Mouse (Mus musculus) c-Kit-positive CD71-positive TER-119-negative erythroid progenitor cells, embryonic 14.5 days (primary cell): Measurements from ENCODE around the gene Myo10.
A peak's percentile ranks its signal among the peaks of the same experiment; 100 is the strongest.
"Not testable (repeated sequence)": the region's sequence is repeated elsewhere in the genome, so short reads cannot be mapped to it uniquely, and the experiment has no call there.

Experiments used
- DNase-seq: peaks from one replicate; pipeline ENCODE4 v3.0.0-alpha.2; 2013; ENCODE audit warnings: low read depth

The Myo10 gene

DNA sequence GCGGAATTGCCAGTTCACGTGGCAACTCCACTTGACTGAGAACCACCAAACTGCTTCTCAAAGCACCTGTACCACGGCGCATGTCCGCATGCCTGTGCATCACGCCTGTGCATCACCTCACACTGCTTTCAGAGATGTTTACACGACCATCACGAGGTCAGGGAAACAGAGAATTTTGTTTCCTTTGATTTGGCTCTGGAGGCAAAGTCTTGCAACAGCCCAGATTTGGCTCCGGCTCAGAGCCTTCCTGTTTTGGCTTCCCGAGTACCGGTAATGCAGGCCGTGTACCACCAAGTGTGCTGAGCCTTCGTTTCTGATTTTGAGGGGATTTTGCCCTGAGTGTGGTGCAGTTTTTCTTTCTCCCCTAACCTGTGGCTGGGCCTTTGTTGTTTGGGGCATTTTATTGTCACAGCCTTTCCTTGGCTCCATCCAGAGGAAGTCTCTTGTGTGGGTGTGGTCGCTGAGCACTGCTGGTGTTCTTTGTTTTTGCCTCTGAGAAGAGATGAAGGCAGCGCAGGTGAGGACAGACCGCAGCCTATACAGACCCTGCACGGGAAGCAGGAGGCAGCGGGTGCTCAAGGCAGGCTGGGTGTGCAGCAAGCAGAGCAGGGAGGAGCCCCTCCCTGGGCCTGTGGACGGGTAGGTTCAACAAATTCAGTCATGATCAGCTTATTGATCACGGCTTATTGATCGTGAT lies 70.1 kb downstream of the Myo10 start:
- DNase-seq, result no peak

DNA sequence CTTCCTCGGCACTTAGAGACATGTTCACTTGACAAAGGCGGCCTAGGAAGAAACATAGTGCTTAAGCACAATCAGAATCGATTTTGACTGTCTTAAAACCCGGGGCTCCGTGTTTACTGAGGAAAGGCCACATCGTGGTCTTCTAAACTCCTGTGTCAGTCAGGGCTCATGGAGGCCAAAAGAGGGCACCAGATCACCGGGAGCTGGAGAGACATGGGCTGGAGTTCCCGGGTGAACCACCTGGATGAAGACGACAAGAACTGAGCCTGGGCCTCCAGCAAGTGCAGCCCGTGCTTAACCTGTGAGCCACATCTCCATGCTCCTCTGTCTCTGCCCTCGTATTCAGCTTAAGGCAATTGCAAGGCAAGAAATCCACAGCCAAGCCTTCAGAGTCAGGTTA lies 71.4 kb downstream of the Myo10 start:
- DNase-seq, result no peak

DNA sequence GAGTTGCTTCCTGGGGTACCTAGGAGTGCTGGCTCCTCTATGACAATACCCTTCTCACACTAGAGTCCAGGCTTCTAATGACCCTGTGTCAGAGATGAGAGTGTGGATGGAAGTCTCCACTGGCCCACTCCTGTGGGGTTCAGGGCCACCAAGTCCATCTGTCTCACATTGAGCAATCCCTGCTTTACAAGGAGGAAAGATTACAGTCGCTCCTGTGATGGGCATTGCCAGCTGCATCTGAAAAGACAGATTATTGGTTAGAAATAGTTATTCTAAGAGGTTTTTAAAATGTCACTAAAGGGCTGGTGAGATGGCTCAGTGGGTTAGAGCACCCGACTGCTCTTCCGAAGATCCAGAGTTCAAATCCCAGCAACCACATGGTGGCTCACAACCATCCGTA lies 72.4 kb downstream of the Myo10 start:
- DNase-seq, result no peak

DNA sequence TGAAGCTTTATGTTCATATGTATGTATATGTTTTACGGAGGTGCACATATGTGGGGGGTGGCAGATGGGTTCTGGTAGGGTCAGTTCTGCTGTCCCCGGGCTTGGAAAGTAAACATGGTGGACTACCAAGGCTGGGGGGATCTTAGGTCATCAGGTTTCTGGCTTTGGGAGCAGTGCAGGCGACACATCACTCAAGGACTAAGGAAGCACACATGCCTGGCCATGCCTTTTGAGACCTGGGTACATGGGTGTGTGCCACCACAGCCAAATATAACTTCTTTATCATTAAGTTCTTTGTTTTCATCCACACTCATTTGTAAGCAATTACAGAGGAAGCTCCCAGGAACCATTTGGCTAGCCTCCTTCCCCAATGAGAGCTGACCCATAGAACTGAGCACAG lies 72.9 kb downstream of the Myo10 start:
- no peak for DNase-seq

DNA sequence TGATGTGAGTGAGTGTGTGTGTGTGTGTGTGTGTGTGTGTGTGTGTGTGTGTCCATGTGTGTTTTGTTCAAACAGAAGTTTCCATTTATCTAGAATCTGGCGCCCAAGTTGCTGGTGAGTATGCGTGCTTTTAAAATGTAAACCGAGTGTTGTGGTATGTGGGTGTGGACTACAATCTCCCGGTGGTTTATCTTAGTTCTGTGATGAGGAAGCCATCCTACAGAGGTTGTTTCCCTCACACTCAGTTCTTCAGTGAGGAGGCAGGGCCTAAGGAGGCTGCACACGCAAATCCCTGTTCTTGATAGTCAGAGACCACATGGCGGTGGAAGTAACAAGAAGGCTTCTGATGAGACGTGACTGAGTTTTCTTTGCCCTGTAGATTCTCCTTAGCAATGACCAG lies 73.6 kb downstream of the Myo10 start:
- no peak for DNase-seq

DNA sequence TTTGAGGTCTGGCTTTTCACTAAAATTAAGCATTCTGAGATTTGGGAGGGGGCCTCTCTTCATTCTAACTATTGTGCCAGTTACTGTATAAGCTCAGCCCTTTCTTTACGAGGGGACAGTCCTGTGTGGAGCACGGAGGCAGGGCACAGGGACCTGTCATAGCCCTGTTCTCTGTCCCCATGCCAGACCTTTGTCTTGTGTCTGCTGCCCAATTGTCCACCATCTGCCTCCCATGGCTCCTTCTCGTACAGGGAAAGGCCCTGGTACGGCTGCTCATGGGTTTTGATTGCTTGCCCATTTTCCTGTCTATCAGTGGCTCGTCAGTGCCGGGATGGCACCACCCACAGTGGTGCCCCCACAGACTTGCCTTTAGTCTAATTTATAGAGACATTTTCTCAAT lies 74.3 kb downstream of the Myo10 start:
- no peak for DNase-seq

DNA sequence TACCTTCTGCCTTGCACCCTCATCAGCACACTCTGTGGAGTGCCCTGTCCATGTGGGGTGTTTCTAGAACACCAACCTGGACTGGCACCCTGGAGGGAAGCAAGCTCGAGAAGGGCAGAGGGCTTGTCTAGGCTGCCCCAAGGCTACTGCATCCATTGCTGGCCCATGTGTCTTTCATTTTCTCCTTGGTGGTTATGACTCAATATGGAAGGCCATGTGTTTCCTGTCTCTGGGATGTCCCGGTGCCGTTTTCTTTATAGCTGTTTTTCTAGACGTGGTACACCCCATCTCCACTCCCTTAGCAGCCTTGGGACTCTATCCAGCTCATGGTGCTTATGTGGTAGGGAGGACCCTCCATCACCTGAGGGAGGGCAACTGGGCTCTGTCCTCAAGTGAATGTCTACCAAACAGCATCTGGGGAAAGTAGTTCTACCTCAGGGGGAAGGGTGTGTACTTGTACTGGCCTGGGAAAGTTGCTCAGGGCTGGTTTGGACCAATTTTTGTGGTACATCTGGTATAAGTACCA lies 76.8 kb downstream of the Myo10 start:
- no peak for DNase-seq

DNA sequence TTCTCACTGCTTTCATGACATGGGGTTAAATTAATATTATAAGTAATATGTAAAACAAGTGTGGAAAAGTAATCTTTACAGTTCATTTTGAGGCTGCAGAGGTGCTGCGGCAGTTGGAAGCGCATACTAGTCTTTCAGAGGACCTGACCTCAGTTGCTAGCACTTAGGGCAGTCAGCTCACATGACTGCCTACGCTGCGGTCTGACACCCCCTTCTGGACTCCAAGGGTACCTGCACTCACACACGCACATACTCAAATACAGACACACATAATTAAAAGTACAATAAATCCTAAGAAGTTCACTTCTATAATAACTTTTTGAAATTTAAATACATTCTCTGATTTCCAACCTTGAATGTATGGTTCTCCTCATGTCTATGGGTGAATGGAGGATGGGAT lies 80.3 kb downstream of the Myo10 start:
- DNase-seq, result no peak

DNA sequence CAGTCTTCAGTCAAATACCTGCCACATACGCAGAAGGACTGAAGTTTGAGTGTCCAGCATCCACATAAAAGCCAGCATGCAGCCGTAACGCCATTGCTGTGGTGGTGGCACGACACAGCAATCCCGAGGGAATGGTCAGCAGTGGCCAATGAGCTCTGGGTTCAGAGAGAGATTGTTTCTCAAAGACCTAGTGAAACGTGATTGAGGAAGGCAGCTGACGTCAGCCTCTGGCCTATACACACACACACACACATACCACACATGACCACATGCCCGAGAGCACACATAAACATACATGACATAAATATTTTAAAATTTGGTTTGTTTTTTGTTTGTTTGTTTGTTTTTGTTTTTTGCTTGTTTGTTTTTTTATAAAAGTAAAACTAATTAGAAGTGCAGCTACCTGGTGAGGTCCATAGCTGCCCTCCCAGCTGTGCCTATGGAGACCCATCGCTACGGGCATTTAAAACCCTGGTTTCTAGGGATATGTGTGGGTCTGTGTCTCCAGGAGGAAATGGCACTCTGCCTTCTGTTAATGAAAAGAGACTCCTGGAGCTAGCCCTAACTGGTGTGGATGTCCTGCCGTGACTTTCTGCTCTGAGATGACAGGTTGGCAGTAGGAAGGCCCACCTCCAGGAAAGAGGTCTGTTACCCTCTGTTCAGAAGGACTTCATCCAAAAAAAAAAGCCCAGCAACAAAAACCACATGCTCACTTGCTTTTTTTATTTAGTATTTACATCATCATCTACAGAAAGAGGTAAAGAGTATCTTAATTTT lies 82.7 kb downstream of the Myo10 start:
- DNase-seq, result no peak

DNA sequence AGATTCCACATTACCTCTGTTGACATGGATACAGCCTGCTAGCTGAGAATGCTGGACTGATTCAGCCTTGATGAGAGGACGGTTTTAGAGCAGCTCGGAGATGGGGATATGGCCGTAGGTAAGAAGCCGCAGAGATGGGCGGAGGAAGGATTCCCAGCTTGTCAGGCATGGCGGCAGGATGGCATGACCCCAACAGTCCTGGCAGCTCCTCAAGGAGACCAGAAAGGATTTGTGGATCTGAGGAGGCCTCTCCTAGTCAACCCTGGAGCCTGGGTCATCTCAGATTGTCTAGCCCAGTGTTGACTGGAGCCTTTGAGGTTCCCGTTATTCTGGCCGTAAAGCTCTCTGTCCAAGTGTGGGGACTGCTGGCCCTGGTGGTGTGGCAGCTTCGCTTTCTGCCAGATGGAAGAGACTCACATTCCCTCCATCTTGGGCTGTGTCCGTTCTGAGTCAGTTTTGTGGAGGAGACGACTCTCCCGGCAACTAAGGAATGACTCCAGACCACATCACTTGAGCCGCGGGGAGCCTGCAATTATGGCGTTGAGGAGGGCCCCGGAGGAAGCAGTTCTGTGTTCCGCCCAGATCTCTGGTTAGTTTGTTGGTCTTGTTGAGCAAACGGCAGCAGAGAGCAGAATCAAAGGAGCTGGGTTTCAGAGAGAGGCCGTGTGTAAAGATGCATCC lies 84.7 kb downstream of the Myo10 start:
- no peak for DNase-seq

DNA sequence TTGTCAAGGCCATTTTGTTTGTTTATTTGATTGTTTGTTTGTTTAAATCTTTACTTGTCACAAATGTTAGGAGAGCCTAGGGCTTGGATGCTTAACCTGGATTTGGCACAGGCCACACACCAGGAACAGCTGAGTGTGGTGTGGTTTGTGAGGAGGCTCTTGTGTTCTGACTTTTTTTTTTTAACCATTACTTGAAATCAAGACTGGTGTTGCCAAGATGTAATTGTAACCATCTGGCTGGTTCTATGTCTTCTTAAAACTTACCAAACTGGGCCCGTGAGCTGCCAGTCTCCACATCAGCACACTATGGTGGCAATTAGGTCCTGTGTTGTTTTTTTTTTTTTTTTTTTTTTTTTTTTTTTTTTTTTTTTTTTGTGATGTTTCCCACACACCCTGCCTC lies 85.6 kb downstream of the Myo10 start:
- DNase-seq, result no peak

DNA sequence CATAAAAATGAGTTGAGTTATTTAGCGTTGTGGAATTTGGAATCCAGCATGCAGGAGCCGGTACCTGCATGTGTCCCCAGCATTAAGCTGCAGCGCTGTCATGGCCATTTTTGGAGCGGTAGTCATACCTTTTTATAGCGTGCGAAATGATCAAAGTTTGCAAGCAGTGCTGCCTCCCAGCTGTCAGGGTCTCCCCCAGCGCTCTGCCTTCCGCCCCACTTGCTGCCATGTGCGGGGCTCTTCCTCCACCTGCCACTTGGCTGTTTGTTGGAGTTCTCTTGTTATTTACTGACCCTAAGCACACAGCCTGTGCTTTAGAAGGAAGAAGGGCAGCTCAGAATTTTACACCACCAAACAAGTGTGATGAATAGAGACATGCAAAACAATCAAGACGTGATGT lies 88.6 kb downstream of the Myo10 start:
- DNase-seq, result no peak

DNA sequence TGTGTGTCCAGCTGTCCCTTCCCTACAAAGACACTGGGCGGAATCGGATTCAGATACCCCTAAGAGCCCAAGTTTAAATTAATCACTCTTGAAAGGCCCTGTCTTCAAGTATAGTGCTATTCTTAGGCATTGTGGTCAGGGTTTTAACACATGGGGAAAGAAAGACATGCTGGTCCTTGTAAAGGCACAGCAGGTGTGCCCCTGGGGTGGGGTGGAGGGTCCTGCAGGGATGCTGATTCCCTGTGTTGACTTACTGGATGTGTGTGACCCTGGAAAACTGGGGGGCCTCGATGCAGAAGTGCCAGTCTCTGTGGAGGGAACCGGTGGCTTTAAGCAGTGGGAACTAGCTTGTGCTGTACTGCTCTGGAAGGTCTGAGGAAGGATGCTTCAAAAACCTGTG lies 90.6 kb downstream of the Myo10 start:
- no peak for DNase-seq

DNA sequence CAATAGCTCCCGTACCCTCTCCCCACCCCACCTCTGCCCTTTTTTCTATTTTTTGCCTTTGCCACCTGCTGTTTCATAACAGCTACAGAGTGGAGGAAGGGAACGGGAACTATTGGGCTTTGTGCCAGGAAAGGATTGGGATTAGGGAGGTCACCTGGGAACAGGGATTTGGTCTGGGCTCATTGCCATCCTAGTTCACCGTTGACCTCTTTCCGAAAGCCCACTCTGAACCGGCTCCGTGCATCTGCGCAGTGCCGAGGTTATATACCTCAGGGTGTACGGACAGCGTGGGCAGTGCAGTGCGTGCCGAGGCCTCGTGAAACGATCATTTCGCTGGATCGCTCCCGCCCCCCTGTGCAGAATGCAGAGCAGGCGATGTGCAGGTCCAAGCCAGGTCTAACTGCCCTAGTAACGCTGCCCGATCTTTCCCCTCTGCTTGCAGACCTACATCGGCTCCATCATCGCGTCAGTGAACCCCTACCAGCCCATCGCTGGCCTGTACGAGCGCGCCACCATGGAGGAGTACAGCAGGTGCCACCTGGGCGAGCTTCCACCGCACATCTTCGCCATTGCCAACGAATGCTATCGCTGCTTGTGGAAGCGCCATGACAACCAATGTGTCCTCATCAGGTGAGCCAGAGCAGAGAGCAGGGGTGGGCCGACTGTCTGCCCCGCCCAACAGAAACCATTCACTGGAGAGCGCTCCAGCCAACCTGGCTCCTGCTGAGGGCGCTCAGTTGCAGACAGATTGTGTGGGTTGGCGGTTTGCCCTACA lies 91.4 kb downstream of the Myo10 start:
- DNase-seq, result no peak

DNA sequence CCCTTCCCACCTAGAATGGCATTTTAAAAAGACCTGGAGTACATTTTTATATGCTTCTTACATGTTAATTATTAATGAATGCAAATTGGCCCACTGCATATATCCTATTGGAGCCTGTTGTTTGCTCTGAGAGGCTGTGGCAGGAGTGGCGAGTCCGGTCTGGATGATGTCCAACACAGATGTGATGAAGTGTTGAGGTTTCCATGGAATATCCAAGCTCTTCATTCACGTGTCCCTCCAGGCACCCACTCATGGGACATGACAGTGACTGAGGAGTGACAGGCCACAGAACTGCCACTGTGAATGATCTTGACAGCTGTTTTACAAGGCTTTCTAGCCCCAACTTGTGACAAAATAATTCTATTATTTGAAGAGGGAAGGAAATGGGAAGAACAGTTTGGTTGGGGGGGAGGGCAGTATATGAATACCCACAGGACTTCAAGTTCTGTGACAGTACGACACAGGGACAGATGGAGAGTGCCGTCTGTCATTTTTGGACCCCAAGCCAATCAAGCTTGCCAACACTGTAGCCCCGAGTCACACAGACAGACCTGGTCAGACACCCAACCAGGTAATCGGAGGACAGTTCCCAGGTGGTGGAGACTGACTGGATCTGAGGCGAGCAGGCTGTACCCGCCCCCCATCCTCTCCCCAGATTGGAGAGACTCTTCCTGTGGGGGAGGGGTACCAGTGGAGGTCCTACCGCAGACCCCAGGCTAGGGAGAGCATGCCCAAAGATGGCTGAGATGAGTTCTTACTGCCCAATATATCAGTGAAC lies 93.1 kb downstream of the Myo10 start:
- no peak for DNase-seq

DNA sequence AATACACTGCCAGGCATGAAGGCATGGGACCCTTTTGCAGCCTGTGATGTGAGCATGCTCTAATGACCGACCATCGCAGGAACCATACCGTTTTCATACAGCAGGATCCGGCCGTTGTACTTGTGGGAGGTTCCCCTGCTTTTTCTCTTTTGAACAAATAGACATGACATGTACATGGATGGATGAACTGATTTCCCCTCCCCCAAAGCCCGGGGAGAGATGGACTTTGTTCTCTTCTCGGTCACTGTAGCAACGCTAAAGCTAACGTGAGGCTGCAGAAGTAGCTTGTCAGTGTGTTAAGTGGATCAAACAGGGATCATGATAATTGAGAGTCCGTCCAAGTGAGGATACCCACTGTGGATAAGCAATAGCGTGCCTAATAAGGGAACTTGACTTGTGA lies 93.7 kb downstream of the Myo10 start:
- no peak for DNase-seq

DNA sequence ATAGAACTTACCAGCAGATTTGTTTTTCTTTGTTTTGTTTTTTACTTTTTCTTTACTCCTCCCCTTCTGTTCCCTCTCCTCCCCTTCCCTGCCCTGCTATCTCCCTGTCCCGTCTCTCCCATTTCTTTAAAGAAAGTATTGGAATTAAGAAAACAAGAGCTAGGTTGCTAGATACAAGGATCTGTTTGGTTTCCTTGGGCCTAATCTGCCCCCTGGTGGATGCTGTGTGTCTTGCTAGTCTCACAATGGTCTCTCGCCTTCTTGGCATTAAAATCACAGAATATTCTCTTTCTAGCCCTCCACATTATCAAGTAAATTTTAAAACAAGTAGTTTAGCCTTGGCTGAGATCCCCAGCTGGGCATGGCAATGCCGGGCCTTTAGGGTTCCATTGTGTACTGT lies 94.7 kb downstream of the Myo10 start:
- DNase-seq, result peak; percentile 47

DNA sequence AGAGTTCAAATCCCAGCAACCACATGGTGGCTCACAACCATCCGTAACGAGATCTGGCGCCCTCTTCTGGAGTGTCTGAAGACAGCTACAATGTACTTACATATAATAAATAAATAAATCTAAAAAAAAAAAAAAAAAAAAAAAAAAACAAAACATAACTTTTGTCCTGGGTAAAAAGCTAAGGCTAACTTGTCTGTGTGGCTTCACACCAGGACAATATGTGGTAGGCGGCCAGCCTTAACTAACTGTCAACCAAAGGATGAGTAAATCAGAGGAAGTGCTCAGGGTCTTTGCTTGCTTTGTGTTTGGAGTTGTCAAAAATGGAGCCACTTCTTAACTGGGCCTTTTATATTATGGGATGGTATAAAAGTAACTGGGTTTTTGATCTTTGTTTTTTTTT lies 95.8 kb downstream of the Myo10 start:
- not testable (repeated sequence) for DNase-seq

DNA sequence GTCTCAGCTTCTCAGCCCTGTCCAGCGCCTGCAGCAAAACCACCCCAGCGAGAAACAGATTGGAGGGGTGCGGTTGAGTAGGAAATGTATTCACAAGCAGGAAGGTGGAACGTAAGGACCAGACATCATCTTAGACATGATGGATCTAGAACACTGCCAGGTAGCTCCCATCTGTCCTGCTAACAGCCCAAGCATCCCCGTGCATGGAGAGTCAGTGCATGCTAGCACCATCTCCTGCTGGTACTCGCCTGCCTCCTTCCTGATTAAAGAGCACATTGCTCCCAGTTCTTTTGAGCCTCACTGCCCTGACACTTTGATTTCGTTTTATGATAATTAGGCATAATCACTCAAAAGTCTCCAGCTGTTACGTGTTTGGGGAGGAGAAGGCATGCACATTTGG lies 96.9 kb downstream of the Myo10 start:
- DNase-seq, result no peak

DNA sequence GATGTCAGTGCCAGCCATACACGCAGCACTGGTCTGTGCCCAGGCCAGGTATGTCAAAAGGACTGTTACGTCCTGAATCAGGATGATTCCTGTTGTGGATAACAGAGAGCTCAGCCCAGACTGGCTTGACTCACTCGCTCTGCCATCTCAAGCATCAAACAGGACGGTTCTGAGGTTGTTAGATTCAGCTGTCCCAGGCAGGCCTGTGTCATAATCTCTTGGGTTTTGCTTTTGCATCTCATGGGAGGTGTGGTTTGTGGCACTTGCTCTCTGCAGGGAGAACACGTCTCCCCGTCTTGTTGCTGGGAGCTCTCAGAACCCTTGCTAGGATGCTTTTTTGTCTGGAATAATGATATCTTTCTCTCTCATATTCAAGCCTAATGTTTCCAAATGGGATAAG lies 97.9 kb downstream of the Myo10 start:
- DNase-seq, result no peak

DNA sequence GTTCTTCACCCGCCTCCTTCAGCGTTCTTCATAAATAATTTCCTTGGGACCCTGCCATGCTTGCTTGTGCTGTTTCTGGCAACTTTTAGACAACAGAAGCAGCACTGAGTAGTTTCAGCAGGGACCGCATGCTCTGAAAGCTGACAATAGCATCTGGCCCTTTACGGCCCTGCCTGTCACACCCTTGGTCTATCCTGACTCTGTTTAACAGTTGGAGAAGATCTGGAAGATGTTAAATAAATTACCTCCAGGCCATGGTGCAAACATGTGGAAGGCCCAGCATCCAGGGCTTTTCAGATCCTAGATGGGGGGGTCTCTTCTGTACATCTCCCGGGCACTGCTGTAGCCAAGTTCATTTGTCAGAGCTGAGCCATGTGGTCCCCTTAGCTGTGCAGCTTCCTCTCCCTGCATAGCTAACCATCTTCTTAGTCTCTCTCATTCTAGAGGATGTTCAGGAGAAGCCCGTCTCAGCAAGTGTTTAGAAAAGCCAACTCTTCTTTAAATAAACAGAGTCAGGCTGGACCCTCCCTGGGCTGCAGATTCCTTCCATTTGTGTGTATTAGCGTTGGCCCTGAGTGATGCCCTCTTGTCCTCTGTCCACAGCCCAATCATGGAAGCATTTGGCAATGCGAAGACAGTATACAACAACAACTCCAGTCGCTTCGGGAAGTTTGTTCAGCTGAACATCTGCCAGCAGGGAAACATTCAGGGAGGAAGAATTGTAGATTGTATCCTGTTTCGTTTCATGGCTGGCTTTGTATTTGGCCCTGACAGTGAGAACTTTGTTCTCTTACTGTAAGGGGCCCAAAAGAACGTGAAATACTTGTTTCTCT lies 101.2 kb downstream of the Myo10 start:
- no peak for DNase-seq
